Mouse (Mus musculus) splenic B cell, adult 2 months (primary cell): Measurements from ENCODE around the gene Olfr464.
"Not testable (repeated sequence)": the region's sequence is repeated elsewhere in the genome, so short reads cannot be mapped to it uniquely, and the experiment has no call there.

Experiments used
- DNase-seq: peaks from one replicate; pipeline ENCODE4 v3.0.0-alpha.2; 2011; ENCODE audit warnings: low read depth, low spot score
- H3K27me3 ChIP-seq: 2 replicates; pipeline ENCODE4 v1.6.1; 2012; ENCODE audit warnings: mild to moderate bottlenecking, low read length, moderate library complexity, mixed read lengths; ENCODE audit not compliant: control insufficient read depth, poor library complexity, insufficient read depth, severe bottlenecking
- H3K36me3 ChIP-seq: 2 replicates; pipeline ENCODE4 v1.6.1; 2012; ENCODE audit warnings: mild to moderate bottlenecking, low read length, moderate library complexity, mixed read lengths; ENCODE audit not compliant: control insufficient read depth, poor library complexity, insufficient read depth, severe bottlenecking

Olfr464 gene

DNA sequence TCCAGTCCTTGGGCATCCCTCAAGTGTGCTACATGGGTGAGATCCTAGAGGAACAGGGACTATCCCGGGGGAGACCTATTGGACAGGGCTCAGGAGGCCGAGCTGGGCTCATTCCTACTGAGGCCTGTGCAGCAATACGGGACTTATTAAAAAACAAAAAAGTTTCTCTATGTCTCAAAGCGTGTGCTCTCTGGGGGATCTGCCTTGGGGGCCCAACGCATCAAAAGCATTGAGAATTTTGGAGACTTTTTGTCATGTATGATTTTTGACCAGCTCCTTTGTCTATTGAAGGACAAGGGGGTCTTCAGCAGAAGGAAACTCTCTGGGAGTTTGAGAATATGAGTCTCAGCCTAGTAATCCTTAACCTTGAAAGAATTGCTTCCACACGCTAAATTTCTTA is 28.6 kb downstream of the Olfr464 start, which contains the start of gene Olfr462:
TSS of gene Olfr462 (minus strand) at position 101 of the 400 bp plus-strand sequence.
- no peak for DNase-seq
- Histone ChIP-seq H3K36me3 (no peaks in the 10 kb centered on the region), H3K27me3 (no peaks in the 10 kb centered on the region)

DNA sequence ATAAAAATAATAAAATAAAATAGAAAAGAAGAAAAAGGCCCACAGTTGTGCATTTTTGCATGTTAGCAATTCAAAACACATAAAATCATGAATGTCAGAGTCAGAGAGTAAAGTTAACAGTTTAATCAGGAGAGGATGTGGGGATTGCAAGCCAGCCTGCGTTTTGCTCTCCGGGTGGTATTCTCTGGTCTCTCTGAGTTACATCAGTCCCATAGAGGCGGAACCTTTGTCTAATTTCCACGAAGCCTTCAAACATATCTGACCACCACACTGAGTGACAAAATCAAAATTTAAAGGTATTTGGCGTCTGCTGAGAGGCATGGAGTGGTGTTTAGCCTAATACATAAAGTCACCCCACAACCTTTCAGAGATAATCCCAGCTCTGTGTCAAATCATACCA is 35.9 kb downstream of the Olfr464 start:
- Histone ChIP-seq H3K27me3 (no peaks in the 10 kb centered on the region), H3K36me3 (no peaks in the 10 kb centered on the region)
- DNase-seq = no peak

GRCm38 (mm10) chr11:87883493-87883892 is 37.3 kb downstream of the Olfr464 start:
- peak; percentile 43 for DNase-seq
- H3K27me3 ChIP-seq = no peaks in the 10 kb centered on the region
- H3K36me3 ChIP-seq = no peaks in the 10 kb centered on the region

- DNase-seq = no peak
These were observed 39.1 kb downstream of the Olfr464 start for GRCm38 (mm10) chr11:87881714-87882113.

GRCm38 (mm10) chr11:87879826-87880225 is 40.9 kb downstream of the Olfr464 start:
- H3K27me3 ChIP-seq = no peaks in the 10 kb centered on the region
- no peak for DNase-seq
- no peaks in the 10 kb centered on the region for H3K36me3 ChIP-seq

More at GRCm38 (mm10) chr11:87881714-87882113, 39.1 kb downstream of the Olfr464 start:
- Histone ChIP-seq H3K36me3 (no peaks in the 10 kb centered on the region), H3K27me3 (no peaks in the 10 kb centered on the region)

DNA sequence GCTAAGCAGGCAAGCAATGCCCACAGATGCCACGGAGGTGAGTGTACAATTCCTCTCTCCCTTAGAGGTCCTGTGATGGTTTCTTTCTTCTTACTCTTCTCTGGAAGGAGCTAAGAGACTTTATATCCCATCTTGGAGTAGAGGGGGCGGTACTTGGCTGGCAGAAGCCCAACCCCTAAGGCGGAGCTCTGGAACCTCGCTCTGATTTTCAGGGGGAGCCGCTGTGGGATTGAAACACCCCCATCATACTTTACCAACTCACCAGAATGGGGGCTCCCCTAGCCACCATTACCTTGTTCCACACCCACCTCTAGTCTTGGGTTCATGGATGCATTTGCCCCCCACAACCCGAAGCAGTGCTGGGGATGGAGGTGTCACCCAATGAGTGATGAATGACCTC is 45.3 kb downstream of the Olfr464 start, which contains the start of gene Epx:
TSS of gene Epx (minus strand) at position 101 of the 400 bp plus-strand sequence.
- no peak for DNase-seq
- H3K27me3 ChIP-seq = no peaks in the 10 kb centered on the region
- H3K36me3 ChIP-seq = no peaks in the 10 kb centered on the region

DNA sequence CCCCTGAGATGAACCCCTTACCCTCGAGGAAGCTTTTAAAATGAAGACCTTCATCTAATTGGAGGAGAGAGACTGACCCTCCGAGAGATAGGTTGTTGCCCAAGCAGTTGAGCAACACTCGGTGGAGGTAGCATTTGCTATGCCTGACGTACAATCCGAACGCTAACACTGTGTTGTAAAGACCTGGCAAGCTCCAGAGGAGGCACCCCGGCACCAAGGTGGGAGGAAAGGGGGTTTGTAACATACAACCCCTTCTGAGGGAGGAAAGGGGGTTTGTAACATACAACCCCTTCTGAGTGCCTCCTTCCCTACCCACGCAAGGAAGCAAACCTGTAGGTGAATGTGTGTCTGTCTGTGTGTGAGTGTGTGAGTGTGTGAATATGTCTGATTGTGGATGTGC is 49.0 kb downstream of the Olfr464 start:
- no peak for DNase-seq
- Histone ChIP-seq H3K27me3 (no peaks in the 10 kb centered on the region), H3K36me3 (no peaks in the 10 kb centered on the region)

DNA sequence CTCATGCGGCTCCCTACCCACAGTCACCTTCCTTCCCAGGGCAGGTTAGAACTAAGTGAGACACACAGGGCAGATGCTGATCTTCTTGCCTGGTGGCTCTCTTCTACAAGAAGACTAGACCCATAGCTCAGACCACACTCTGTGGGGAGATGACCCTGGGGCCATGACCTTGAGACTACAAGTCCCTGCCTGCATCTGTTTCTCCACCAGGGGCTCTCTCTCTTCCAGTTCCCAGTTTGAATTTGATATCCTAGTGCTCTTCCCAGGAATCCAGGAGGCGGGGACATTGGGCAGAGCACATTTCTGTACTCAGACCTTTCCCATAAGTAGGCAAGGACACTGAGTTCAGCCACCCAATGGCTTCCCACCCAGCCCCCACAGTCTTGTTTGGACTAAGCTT is 50.7 kb downstream of the Olfr464 start:
- DNase-seq = no peak
- no peaks in the 10 kb centered on the region for H3K27me3 ChIP-seq
- no peaks in the 10 kb centered on the region for H3K36me3 ChIP-seq

DNA sequence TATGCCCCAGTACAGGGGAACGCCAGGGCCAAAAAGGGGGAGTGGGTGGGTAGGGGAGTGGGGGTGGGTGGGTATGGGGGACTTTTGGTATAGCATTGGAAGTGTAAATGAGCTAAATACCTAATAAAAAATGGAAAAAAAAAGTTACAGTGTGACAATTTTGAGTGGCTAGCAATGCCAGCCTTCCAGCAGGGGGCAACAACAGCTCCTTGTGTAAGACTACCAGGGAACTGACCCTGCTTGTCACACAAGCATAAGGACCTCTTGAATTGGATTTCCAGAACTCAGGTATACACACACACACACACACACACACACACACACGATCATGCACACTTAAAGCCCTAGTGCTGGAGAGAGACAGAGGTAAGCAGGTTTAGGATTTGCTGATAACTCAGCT is 53.9 kb downstream of the Olfr464 start:
- not testable (repeated sequence) for H3K27me3 ChIP-seq, DNase-seq

More for the DNA sequence above, 53.9 kb downstream of the Olfr464 start:
- H3K36me3 ChIP-seq = not testable (repeated sequence)
